Mouse (Mus musculus) mouse embryonic stem cell (cell line): Measurements from ENCODE around the gene Actl9.

Source experiments
- in situ Hi-C, 2 experiments: fragments of 300-500 bp; cut with MboI; formaldehyde crosslinking; loops; 1 replicate in 1 of 2; 3 replicates in 1 of 2; pipeline ENCODE4 v1.14.3; 2019 to 2020; ENCODE audit warnings: low sequenced_read_pairs in 2 of 2, low pct_unique_long_range_greater_than_20kb in 1 of 2, mixed read lengths in 1 of 2; ENCODE audit not compliant: unreplicated experiment in 1 of 2

Actl9 gene

GRCm38 (mm10) chr17:33432019-33432946 lies at the start of gene Actl9:
TSS of gene Actl9 (plus strand) at chr17:33432896.
- in situ Hi-C loops = no loop called here

DNA sequence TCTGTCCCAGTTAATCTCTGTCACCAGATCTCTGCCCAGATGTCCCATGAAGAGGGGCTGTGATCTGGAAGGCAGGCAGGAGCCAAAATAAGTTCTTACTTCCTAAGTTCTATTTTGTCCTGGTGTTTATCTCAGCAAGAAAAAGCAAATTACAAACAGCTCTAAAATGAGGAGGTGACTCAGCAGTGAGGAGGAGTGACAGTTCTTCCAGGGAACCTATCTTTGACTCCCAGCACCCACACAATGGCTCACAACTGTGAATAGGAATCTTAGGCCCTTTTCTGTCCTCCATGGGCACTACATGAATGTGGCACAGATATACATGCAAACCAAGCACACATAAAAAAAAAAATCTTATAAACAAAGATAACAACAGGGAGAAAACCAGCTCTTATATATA lies 47.0 kb upstream of the Actl9 start:
- in situ Hi-C loops = no loop called here

- in situ Hi-C loops = no loop called here
Observed at GRCm38 (mm10) chr17:33392271-33392670, 40.4 kb upstream of the Actl9 start.

DNA sequence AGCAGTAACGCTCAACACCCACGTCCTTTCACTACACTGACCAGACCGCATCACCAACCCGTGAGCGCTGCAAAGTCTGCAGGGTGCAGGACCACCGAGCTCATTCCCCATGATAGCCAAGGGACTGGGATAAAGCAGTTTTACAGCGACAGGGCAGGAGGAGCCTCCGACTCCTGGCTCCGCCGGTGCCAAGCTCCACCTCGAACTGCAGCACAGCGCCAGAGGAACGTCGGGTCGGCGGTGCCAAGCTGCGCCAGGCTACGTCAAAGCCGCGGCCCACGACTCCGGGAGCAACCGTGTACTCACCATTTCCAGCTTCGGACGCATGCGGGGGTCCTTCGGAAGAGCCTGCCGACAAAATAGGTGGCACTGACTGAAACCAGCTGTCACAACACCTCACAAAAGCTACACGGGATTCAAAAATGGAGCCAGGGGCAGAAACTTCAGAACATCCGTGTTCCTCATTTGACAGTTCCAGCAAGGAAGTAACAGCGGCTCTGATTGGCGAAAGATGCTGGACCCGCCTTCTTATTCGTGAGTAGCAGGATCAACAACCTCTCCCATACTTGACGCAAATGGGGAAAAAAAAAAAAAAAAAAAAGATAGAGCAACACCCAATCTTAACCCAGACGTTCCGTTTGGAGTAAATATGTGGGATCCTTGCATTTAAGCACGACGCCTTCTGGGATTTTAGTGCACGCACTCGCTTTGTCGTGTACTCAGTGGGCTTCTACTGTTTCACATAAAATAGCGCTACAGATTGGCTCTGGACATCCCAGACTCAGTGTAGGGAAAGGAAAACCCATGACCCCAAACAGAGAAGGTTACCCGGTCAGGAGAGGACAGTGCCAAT lies 38.3 kb upstream of the Actl9 start, which contains the start of gene Zfp101:
TSS of gene Zfp101 (minus strand) at position 460 of the 853 bp plus-strand sequence.
- in situ Hi-C loops = no loop called here

- in situ Hi-C loops = no loop called here
Observed at GRCm38 (mm10) chr17:33439148-33439547, 6.5 kb downstream of the Actl9 start.

DNA sequence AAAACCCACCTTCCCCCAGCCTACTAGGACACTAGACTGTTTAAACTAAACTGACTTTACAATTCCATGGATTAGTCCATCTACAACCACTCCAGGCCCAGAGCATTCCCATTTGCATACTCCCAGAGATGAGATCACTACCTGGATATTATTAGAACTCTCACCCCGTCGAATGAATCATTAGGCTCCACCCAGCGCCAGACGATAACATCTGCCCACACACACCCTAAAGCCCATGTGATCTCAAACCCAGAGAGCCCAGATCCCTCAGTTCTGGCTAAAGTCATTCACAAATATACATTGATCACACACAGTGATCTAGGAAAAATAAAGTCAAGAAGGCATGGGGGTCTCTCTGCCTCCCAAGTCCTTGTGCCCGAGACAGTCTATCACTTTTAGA lies 7.2 kb downstream of the Actl9 start:
- in situ Hi-C loops = no loop called here

- in situ Hi-C loops = no loop called here
Observed at GRCm38 (mm10) chr17:33441159-33441558, 8.5 kb downstream of the Actl9 start.

DNA sequence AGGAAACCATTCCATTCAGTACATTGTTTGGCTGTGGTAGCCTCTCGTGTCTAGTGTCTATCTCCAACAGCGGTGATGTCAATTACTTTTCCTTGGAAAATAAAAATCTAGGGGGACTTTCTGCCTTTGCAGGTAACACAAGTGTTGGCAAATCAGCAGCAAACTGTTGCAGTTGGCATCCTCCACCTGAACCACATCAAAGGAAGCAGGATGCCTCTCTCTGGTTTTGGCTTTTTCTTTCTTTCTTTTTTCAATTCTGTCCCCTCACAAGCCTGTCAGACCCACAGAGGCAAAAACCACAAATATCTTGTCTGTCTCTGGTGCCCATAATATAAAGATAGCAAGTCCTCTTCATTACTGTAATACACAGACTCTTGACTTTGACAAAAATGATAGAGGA lies 23.9 kb downstream of the Actl9 start:
- in situ Hi-C loops = no loop called here

GRCm38 (mm10) chr17:33471206-33471605 lies 38.5 kb downstream of the Actl9 start:
- in situ Hi-C loops = no loop called here
